Mouse (Mus musculus): ENCODE measurements around the gene Olfr323. TPM values are rescaled to one million over a fixed set of nuclear protein-coding genes. Genes with fewer than 3 reads are reported as not detected.

Olfr323 gene
- total and polyA plus RNA-seq, 3 experiments, result not detected

GRCm38 (mm10) chr11:58669252-58669651, 39.0 kb upstream of the Olfr323 start:
- Histone ChIP-seq H3K4me3 (replicated peaks in 1 of 3; ENCODE audit: low read depth in 2 of 3, low read length in 2 of 3, poor library complexity in 1 of 3) (no peak overlapping the region), H3K4me1 (ENCODE audit: control insufficient read depth in 1 of 2, insufficient read depth in 2 of 2) (no peaks in the 10 kb centered on the region), H3K79me2 (replicated peaks; ENCODE audit: control insufficient read depth, extremely low read depth, insufficient read depth, poor library complexity, severe bottlenecking) (no peaks in the 10 kb centered on the region), H3K36me3 (replicated peaks in 1 of 2; ENCODE audit: control insufficient read depth in 1 of 2, insufficient read depth in 1 of 2, low read length in 1 of 2) (no peaks in the 10 kb centered on the region), H3K4me2 (ENCODE audit: insufficient read depth, low read depth, poor library complexity, severe bottlenecking) (no peak overlapping the region), H3K27me3 (replicated peaks) (peaks cover 33% of the 10 kb centered on the region), H3K9me3 (replicated peaks; ENCODE audit: low read length) (no peaks in the 10 kb centered on the region), H3K9ac (ENCODE audit: insufficient read depth, low read depth) (no peak overlapping the region), H3K27ac (ENCODE audit: insufficient read depth, low read depth) (no peak overlapping the region)
- no peak for TF ChIP-seq NELFE (IDR thresholded peaks at IDR 0.05; ENCODE audit: low read depth, low read length)
- peak in 1 of 2 experiments; percentile 64; a peak in 2 of 4 replicates for TF ChIP-seq CTCF (conservative IDR thresholded peaks at IDR 0.05 in 1 of 2, IDR thresholded peaks at IDR 0.05 in 1 of 2; ENCODE audit: low read depth in 2 of 2, low read length in 2 of 2)
- TF ChIP-seq SMC3 (IDR thresholded peaks at IDR 0.05; ENCODE audit: low read depth, low read length), result peak; percentile 9; the same call in 1 of the 2 replicates
- TF ChIP-seq MAX (IDR thresholded peaks at IDR 0.05; ENCODE audit: low read length), result no peak
- DNase-seq (ENCODE audit: extremely low read depth), result no peak
- dilution Hi-C loops (cut with MboI; ENCODE audit: extremely low pct_ligation_motif_present, extremely low pct_unique_long_range_greater_than_20kb, low sequenced_read_pairs) (no loop called here), in situ Hi-C loops (cut with MboI; ENCODE audit: low pct_ligation_motif_present, low pct_unique_long_range_greater_than_20kb, low sequenced_read_pairs) (no loop called here)

- peaks cover 80% of the 10 kb centered on the region for H3K27me3 ChIP-seq (replicated peaks)
- H3K4me3 ChIP-seq (replicated peaks in 1 of 3; ENCODE audit: low read depth in 2 of 3, low read length in 2 of 3, poor library complexity in 1 of 3), result no peak within 1 kb of the TSS
- no peak for DNase-seq (ENCODE audit: extremely low read depth)
- no peak for TF ChIP-seq SMC3 (IDR thresholded peaks at IDR 0.05; ENCODE audit: low read depth, low read length)
- TF ChIP-seq BHLHE40 (IDR thresholded peaks at IDR 0.05; ENCODE audit: low read depth, low read length), result no peak
- no peak within 1 kb of the TSS for H3K9ac ChIP-seq (ENCODE audit: insufficient read depth, low read depth)
- no peaks in the 10 kb centered on the region for H3K36me3 ChIP-seq (replicated peaks in 1 of 2; ENCODE audit: control insufficient read depth in 1 of 2, insufficient read depth in 1 of 2, low read length in 1 of 2)
- in situ Hi-C loops (cut with MboI; ENCODE audit: low pct_ligation_motif_present, low pct_unique_long_range_greater_than_20kb, low sequenced_read_pairs), result no loop called here
- H3K27ac ChIP-seq (ENCODE audit: insufficient read depth, low read depth), result no peak within 1 kb of the TSS
- no peaks in the 10 kb centered on the region for H3K79me2 ChIP-seq (replicated peaks; ENCODE audit: control insufficient read depth, extremely low read depth, insufficient read depth, poor library complexity, severe bottlenecking)
- no peak within 1 kb of the TSS for H3K4me2 ChIP-seq (ENCODE audit: insufficient read depth, low read depth, poor library complexity, severe bottlenecking)
- dilution Hi-C loops (cut with MboI; ENCODE audit: extremely low pct_ligation_motif_present, extremely low pct_unique_long_range_greater_than_20kb, low sequenced_read_pairs), result no loop called here
- no peaks in the 10 kb centered on the region for H3K4me1 ChIP-seq (ENCODE audit: control insufficient read depth in 1 of 2, insufficient read depth in 2 of 2)
- no peaks in the 10 kb centered on the region for H3K9me3 ChIP-seq (replicated peaks; ENCODE audit: low read length)
These were observed 28.3 kb upstream of the Olfr323 start, which contains the start of gene Olfr322 for GRCm38 (mm10) chr11:58658596-58658995. Olfr322 (plus strand) TSS chr11:58658782.

DNA sequence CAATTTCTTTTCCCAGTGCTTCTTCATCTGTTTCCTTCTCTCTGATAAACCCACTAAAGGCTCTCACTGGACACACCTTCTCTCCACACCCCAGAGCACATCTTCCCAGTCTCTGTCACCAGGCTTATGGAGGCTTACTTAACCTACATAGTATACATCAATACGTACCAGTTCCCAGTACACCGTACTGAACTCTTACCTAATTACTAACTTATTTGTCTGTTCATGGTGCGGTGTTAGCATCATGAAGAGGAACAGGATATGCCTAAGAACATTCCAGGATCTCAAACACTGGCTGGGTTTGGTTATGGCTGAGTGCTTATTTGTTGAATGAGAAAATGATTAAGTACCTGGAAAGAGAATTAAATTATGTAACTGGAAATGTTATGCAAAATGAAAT, 24.9 kb upstream of the Olfr323 start:
- no peak overlapping the region for H3K4me3 ChIP-seq (replicated peaks in 1 of 3; ENCODE audit: low read depth in 2 of 3, low read length in 2 of 3, poor library complexity in 1 of 3)
- no peak overlapping the region for H3K27ac ChIP-seq (ENCODE audit: insufficient read depth, low read depth)
- H3K79me2 ChIP-seq (replicated peaks; ENCODE audit: control insufficient read depth, extremely low read depth, insufficient read depth, poor library complexity, severe bottlenecking), result no peaks in the 10 kb centered on the region
- TF ChIP-seq PAX5 (IDR thresholded peaks at IDR 0.05; ENCODE audit: low read length) (no peak), UBTF (IDR thresholded peaks at IDR 0.05; ENCODE audit: low read depth, low read length) (no peak), CHD2 (IDR thresholded peaks at IDR 0.05; ENCODE audit: low read length) (no peak), TCF12 (IDR thresholded peaks at IDR 0.05; ENCODE audit: low read depth, low read length) (no peak), E2F4 (IDR thresholded peaks at IDR 0.05; ENCODE audit: insufficient replicate concordance, low read depth, low read length) (no peak), NELFE (IDR thresholded peaks at IDR 0.05; ENCODE audit: low read depth, low read length) (no peak), USF1 (IDR thresholded peaks at IDR 0.05; ENCODE audit: low read depth, low read length) (no peak), EP300 (IDR thresholded peaks at IDR 0.05; ENCODE audit: low read length) (no peak), JUN (IDR thresholded peaks at IDR 0.05; ENCODE audit: insufficient read depth, low read depth, low read length) (no peak), MAX (IDR thresholded peaks at IDR 0.05; ENCODE audit: low read length) (no peak), JUND (conservative IDR thresholded peaks at IDR 0.05; ENCODE audit: low read depth, low read length) (no peak), MAZ (IDR thresholded peaks at IDR 0.05; ENCODE audit: low read depth, low read length) (no peak)
- H3K9ac ChIP-seq (ENCODE audit: insufficient read depth, low read depth), result no peak overlapping the region
- DNase-seq (ENCODE audit: extremely low read depth), result no peak
- dilution Hi-C loops (cut with MboI; ENCODE audit: extremely low pct_ligation_motif_present, extremely low pct_unique_long_range_greater_than_20kb, low sequenced_read_pairs) (no loop called here), in situ Hi-C loops (cut with MboI; ENCODE audit: low pct_ligation_motif_present, low pct_unique_long_range_greater_than_20kb, low sequenced_read_pairs) (no loop called here)
- H3K9me3 ChIP-seq (replicated peaks; ENCODE audit: low read length), result no peaks in the 10 kb centered on the region
- no peaks in the 10 kb centered on the region for H3K4me1 ChIP-seq (ENCODE audit: control insufficient read depth in 1 of 2, insufficient read depth in 2 of 2)
- H3K27me3 ChIP-seq (replicated peaks), result peaks cover 80% of the 10 kb centered on the region
- H3K36me3 ChIP-seq (replicated peaks in 1 of 2; ENCODE audit: control insufficient read depth in 1 of 2, insufficient read depth in 1 of 2, low read length in 1 of 2), result no peaks in the 10 kb centered on the region
- no peak overlapping the region for H3K4me2 ChIP-seq (ENCODE audit: insufficient read depth, low read depth, poor library complexity, severe bottlenecking)

Measured in CH12.LX (cell line).